Mouse (Mus musculus) liver, embryonic 14.5 days (tissue): ENCODE data around the gene Trap1. TPM values are rescaled to one million over a fixed set of nuclear protein-coding genes. Genes with fewer than 3 reads are reported as not detected.

Experiments
- ATAC-seq: fragments of 200-750 bp; cut with Nextera tagmentation; 2 replicates; pipeline ENCODE4 v1.8.0; 2017; ENCODE audit warnings: moderate number of reproducible peaks, mild to moderate bottlenecking, moderate library complexity; ENCODE audit not compliant: insufficient read depth
- DNase-seq, 3 experiments: peaks; one replicate each; pipeline ENCODE4 v3.0.0-alpha.2; 2012 to 2013; ENCODE audit warnings: low read depth in 3 of 3, low spot score in 3 of 3
- H3K27ac ChIP-seq: fragments of 300-500 bp; sonication (generic); 2 replicates; pipeline ENCODE4 v1.5.1; 2014; ENCODE audit warnings: moderate library complexity, mild to moderate bottlenecking, control low read depth, inconsistent platforms
- H3K27me3 ChIP-seq: fragments of 300-500 bp; sonication (generic); 2 replicates; pipeline ENCODE4 v1.6.1; 2014; ENCODE audit warnings: mild to moderate bottlenecking, low read length, moderate library complexity; ENCODE audit not compliant: control insufficient read depth, insufficient read depth
- H3K36me3 ChIP-seq: fragments of 300-500 bp; sonication (generic); replicated peaks from 2 replicates; pipeline ENCODE4 v1.6.1; 2014; ENCODE audit warnings: low read depth; ENCODE audit not compliant: control insufficient read depth, insufficient read depth
- H3K4me1 ChIP-seq, 2 experiments: fragments of 200-500 bp in 1 of 2; fragments of 300-500 bp in 1 of 2; sonication (generic) in 1 of 2; replicated peaks; 2 replicates each; pipeline ENCODE4 v1.6.1; 2012 to 2014; ENCODE audit warnings: antibody characterized with exemption in 1 of 2, inconsistent platforms in 1 of 2, low read length in 1 of 2; ENCODE audit not compliant: control insufficient read depth in 2 of 2, insufficient read depth in 2 of 2
- H3K4me2 ChIP-seq: fragments of 300-500 bp; sonication (generic); 2 replicates; pipeline ENCODE4 v1.6.1; 2014; ENCODE audit warnings: low read depth, mild to moderate bottlenecking, control low read depth, moderate library complexity
- H3K4me3 ChIP-seq, 2 experiments: fragments of 200-500 bp in 1 of 2; fragments of 300-500 bp in 1 of 2; sonication (generic) in 1 of 2; 2 replicates each; pipeline ENCODE4 v1.5.1; 2012 to 2014; ENCODE audit warnings: low read depth in 2 of 2, low read length in 2 of 2, mild to moderate bottlenecking in 2 of 2, control low read depth in 1 of 2, inconsistent platforms in 1 of 2, moderate library complexity in 1 of 2; ENCODE audit not compliant: insufficient read depth in 1 of 2
- H3K9ac ChIP-seq: fragments of 300-500 bp; sonication (generic); replicated peaks from 2 replicates; pipeline ENCODE4 v1.6.1; 2014; ENCODE audit warnings: mild to moderate bottlenecking, control low read depth, moderate library complexity
- H3K9me3 ChIP-seq: fragments of 300-500 bp; sonication (generic); 2 replicates; pipeline ENCODE4 v1.6.1; 2016; ENCODE audit warnings: low read length, mixed read lengths; ENCODE audit not compliant: control insufficient read depth
- CTCF ChIP-seq: IDR thresholded peaks from 2 replicates; pipeline ENCODE4 v1.5.1; 2016; ENCODE audit warnings: antibody characterized with exemption, low read depth, control low read depth
- EP300 ChIP-seq: IDR thresholded peaks from 2 replicates; pipeline ENCODE4 v1.6.1; 2016; ENCODE audit warnings: antibody characterized with exemption, low read depth
- WGBS: fragments of 180-500 bp; shearing (Covaris S2); extraction: QIAGEN DNeasy Blood & Tissue Kit; methylation state at CpG from one replicate; pipeline ENCODE4 v1.1.7; 2014; ENCODE audit not compliant: insufficient replicate concordance; 5-methylcytosine and 5-hydroxymethylcytosine counted together
- polyA plus RNA-seq, 2 experiments: library from polyadenylated mRNA; depleted of rRNA in 1 of 2; stranded (reverse) in 1 of 2; unstranded in 1 of 2; fragments of >200 nt; fragmentation: Nextera tagmentation in 1 of 2; extraction: Ambion mirVana in 1 of 2; gene quantifications; 2 replicates each; pipeline versions ENCODE4 v1.2.1 to v1.2.3; 2012 to 2014

Trap1 gene
- polyA plus RNA-seq (2012; rRNA removed) (55.3 and 65.9 TPM in 2 replicates), polyA plus RNA-seq (2014; fragmentation: Nextera tagmentation; extraction: Ambion mirVana) (78.5 and 87.4 TPM in 2 replicates)

DNA sequence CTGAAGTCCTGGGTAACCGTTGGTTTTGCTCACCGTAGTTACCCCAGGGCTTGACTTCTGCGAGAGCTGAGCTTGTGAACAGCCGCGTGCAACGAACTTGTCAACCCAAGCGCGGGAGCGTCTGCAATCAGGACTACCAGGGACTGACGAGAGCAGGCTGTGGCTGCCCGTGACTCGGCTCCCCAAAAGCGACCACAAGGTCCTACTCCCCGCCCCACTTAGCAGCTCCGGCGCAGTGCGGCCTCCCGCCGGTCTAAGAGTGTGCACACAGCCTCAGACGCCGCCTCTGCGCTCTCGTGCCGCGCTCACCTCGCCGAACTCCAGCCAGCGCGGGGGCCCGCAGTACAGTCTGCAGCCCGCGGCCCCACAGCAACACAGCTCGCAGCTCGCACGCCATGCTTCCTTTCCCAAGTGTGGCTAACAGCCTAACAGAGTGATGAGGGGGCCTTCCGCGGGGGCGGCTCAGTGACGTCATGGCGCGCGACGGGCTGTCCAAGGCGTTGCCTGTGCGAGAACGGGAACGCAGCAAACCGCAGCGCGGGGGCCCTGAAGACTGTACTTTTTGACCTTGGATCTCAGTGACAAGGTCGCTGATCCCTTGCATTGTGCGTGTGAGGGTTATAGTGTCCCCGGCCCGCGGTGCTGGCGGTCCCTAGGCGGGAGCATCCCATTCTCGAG is at the start of gene Trap1:
Trap1 (minus strand) TSS at position 444 of the 678 bp plus-strand sequence.
- DNase-seq (peak; percentile 77 to 82 (median 80)), ATAC-seq (peak; percentile 97)
- Histone ChIP-seq H3K36me3 (no peaks in the 10 kb centered on the region), H3K9ac (peak within 1 kb of the TSS; percentile 84), H3K27me3 (no peaks in the 10 kb centered on the region), H3K4me2 (peak within 1 kb of the TSS; percentile 81), H3K4me3 (peak within 1 kb of the TSS; percentile 68 to 92), H3K9me3 (no peaks in the 10 kb centered on the region), H3K27ac (peak within 1 kb of the TSS; percentile 61), H3K4me1 (peaks cover 22 to 26% of the 10 kb centered on the region in 2 experiments)
- WGBS = under 1% methylated on average over 58 of the region's 58 CpGs
- TF ChIP-seq EP300 (no peak), CTCF (no peak)

DNA sequence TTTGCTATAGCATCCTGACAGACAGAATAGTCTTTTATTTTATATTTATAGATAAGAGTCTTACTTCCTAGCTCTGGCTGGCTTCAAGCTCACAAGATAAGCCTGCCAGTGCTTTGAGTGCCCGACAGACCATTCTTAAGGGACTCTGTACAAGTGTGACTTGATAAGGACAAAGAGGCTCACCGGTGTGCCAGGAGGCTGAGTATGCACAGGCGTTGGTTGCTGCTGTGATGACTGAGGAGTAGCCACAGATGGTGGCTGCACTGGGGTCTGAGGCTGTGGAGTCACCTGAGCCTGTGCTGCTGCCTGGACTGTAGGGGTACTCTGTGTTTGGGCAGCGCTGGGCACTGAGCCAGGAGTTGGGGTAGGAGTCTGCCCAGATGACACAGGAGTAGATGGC is 39.4 kb upstream of the Trap1 start:
- TF ChIP-seq EP300 = no peak
- no peak for TF ChIP-seq CTCF
- DNase-seq (peak in 1 of 3 experiments; percentile 22), ATAC-seq (peak; percentile 77)
- H3K4me3 ChIP-seq = no peak overlapping the region
- H3K9me3 ChIP-seq = no peaks in the 10 kb centered on the region
- H3K4me2 ChIP-seq = no peak overlapping the region
- H3K4me1 ChIP-seq = 0 out of 4 replicates have a peak, but pooled peaks cover 0 to 3% of the 10 kb centered on the region in 2 experiments
- no peak overlapping the region for H3K27ac ChIP-seq
- H3K36me3 ChIP-seq = peaks cover 38% of the 10 kb centered on the region
- H3K27me3 ChIP-seq = no peaks in the 10 kb centered on the region
- WGBS = 35% methylated on average over 4 of the region's 4 CpGs
- H3K9ac ChIP-seq = no peak overlapping the region

DNA sequence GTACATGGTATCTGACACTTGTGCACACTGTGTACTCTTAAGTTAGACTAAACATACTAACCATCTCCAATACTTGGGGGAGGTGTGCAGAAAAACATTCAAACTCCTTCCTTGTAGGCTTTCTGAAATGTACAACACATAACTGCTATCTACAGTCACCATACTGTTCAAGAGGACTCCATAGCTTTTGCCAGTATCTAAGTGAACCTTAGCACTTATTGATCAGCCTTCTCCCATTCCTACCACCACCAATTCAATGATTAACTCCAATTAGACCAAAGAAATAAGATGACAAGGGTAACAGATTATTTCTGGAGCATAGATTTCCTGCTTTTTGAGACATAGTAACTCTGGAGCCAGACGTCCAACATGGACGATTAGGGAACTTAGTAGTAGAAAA is 22.7 kb upstream of the Trap1 start:
- no peak overlapping the region for H3K4me3 ChIP-seq
- no peak overlapping the region for H3K9ac ChIP-seq
- H3K9me3 ChIP-seq = no peaks in the 10 kb centered on the region
- DNase-seq (no peak), ATAC-seq (peak; percentile 48; the same call in 1 of the 2 replicates)
- H3K36me3 ChIP-seq = peaks cover 19% of the 10 kb centered on the region
- H3K27ac ChIP-seq = no peak overlapping the region
- H3K4me2 ChIP-seq = no peak overlapping the region; the same call in 1 of the 2 replicates
- TF ChIP-seq CTCF (no peak), EP300 (no peak)
- H3K4me1 ChIP-seq = peaks cover 0 to 6% of the 10 kb centered on the region in 2 experiments; a peak in 2 of 4 replicates
- WGBS = 71% methylated on average over 2 of the region's 2 CpGs
- H3K27me3 ChIP-seq = no peaks in the 10 kb centered on the region

DNA sequence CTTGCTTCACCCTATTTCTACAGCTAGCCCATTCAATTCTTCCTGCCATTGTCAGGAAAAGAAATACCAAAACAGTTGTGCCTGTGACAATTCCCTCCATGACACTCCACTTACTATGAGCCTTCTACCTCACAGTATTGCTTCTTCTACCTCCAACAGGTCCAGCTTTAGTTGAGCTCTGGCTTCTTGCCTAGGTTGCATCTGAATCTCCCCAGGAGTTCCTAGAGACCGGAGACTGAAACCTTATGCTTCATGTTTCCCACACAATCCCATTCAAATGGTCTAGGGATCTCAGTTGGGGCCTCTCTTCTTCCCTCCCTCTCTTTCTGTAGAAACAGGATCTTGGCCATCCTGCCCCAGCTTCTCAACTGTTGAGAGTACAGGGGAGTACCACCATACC is 19.9 kb upstream of the Trap1 start:
- no peak overlapping the region for H3K4me2 ChIP-seq
- peaks cover 33% of the 10 kb centered on the region for H3K36me3 ChIP-seq
- no peak for DNase-seq
- H3K27me3 ChIP-seq = no peaks in the 10 kb centered on the region
- no peaks in the 10 kb centered on the region for H3K9me3 ChIP-seq
- no peak overlapping the region for H3K27ac ChIP-seq
- no peak for ATAC-seq
- no peak overlapping the region for H3K9ac ChIP-seq
- TF ChIP-seq EP300 (no peak), CTCF (no peak)
- H3K4me1 ChIP-seq = peaks cover 0 to 6% of the 10 kb centered on the region in 2 experiments; a peak in 2 of 4 replicates
- WGBS = 94% methylated on average over 1 of the region's 1 CpGs
- no peak overlapping the region for H3K4me3 ChIP-seq

DNA sequence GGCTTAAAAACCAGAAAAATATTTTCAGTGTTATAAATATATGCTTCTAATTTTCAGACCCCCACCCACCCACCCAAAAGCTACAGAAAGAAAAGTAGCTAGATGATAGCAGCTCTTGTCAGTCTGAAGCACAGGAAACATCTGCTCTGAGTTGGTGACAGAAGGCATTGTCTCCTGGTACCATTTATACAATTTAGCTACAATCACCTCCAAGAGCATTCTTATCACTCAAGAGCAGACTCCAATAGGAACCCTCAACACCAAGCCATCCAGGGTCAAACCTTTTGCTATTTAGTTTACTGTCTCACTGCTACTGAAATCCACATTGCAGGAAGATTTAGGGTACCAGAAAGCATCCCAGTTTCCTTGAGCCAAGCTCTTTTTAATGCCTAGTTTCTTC is 19.3 kb upstream of the Trap1 start:
- peak; percentile 67 for ATAC-seq
- H3K4me2 ChIP-seq = no peak overlapping the region
- no peak overlapping the region for H3K9ac ChIP-seq
- no peak for DNase-seq
- H3K9me3 ChIP-seq = no peaks in the 10 kb centered on the region
- H3K27me3 ChIP-seq = no peaks in the 10 kb centered on the region
- H3K27ac ChIP-seq = no peak overlapping the region
- peaks cover 0 to 6% of the 10 kb centered on the region in 2 experiments; a peak in 2 of 4 replicates for H3K4me1 ChIP-seq
- no peak for TF ChIP-seq EP300
- no peak for TF ChIP-seq CTCF
- peaks cover 37% of the 10 kb centered on the region for H3K36me3 ChIP-seq
- H3K4me3 ChIP-seq = no peak overlapping the region
